Mouse (Mus musculus): ENCODE results near the gene Adcy9. TPM values are rescaled to one million over a fixed set of nuclear protein-coding genes. Genes with fewer than 3 reads are reported as not detected.

Gene Adcy9
- polyA plus RNA-seq (2015; fragmentation: Nextera tagmentation; extraction: Ambion mirVana), result 1.5 and 2.1 TPM in 2 replicates

GRCm38 (mm10) chr16:4420298-4421054 lies at the start of gene Adcy9:
Gene Adcy9 (minus strand): TSS chr16:4420498.
- peaks cover 11% of the 10 kb centered on the region for H3K4me1 ChIP-seq (replicated peaks; ENCODE audit: control insufficient read depth, insufficient read depth, low read length)
- peak within 1 kb of the TSS; percentile 88 for H3K27ac ChIP-seq (ENCODE audit: low read depth, low read length)
- H3K4me2 ChIP-seq (replicated peaks; ENCODE audit: low read depth), result peak within 1 kb of the TSS; percentile 98
- no peaks in the 10 kb centered on the region for H3K27me3 ChIP-seq (replicated peaks; ENCODE audit: control insufficient read depth, insufficient read depth, low read length)
- WGBS, result 1% methylated on average over 50 of the region's 64 CpGs
- 0 out of 2 replicates have a peak, but pooled peaks have one; percentile 14 for TF ChIP-seq CTCF (IDR thresholded peaks at IDR 0.05; ENCODE audit: low read depth)
- peak within 1 kb of the TSS; percentile 84 for H3K4me3 ChIP-seq (ENCODE audit: low read depth, low read length)
- H3K36me3 ChIP-seq (ENCODE audit: control insufficient read depth, insufficient read depth), result no peaks in the 10 kb centered on the region
- H3K9me3 ChIP-seq (ENCODE audit: control insufficient read depth), result no peaks in the 10 kb centered on the region
- peak within 1 kb of the TSS; percentile 81 for H3K9ac ChIP-seq (ENCODE audit: low read depth, low read length)
- ATAC-seq, result peak; percentile 94

- WGBS, result 36% methylated on average over 10 of the region's 10 CpGs
- H3K27ac ChIP-seq (ENCODE audit: low read depth, low read length), result peak overlapping the region; percentile 51; the same call in 1 of the 2 replicates
- ATAC-seq, result peak; percentile 81
Measured at GRCm38 (mm10) chr16:4469599-4470352, 49.5 kb upstream of the Adcy9 start.

GRCm38 (mm10) chr16:4464529-4465089 lies 44.3 kb upstream of the Adcy9 start:
- Histone ChIP-seq H3K27ac (ENCODE audit: low read depth, low read length) (no peak overlapping the region), H3K4me2 (replicated peaks; ENCODE audit: low read depth) (no peak overlapping the region), H3K27me3 (replicated peaks; ENCODE audit: control insufficient read depth, insufficient read depth, low read length) (no peaks in the 10 kb centered on the region), H3K36me3 (ENCODE audit: control insufficient read depth, insufficient read depth) (no peaks in the 10 kb centered on the region), H3K9me3 (ENCODE audit: control insufficient read depth) (no peaks in the 10 kb centered on the region), H3K9ac (ENCODE audit: low read depth, low read length) (no peak overlapping the region), H3K4me3 (ENCODE audit: low read depth, low read length) (no peak overlapping the region), H3K4me1 (replicated peaks; ENCODE audit: control insufficient read depth, insufficient read depth, low read length) (0 out of 2 replicates have a peak, but pooled peaks cover 3% of the 10 kb centered on the region)
- WGBS, result 65% methylated on average over 9 of the region's 9 CpGs
- TF ChIP-seq CTCF (IDR thresholded peaks at IDR 0.05; ENCODE audit: low read depth), result no peak
- ATAC-seq, result no peak

More at GRCm38 (mm10) chr16:4469599-4470352, 49.5 kb upstream of the Adcy9 start:
- Histone ChIP-seq H3K4me3 (ENCODE audit: low read depth, low read length) (no peak overlapping the region), H3K27me3 (replicated peaks; ENCODE audit: control insufficient read depth, insufficient read depth, low read length) (no peaks in the 10 kb centered on the region), H3K9me3 (ENCODE audit: control insufficient read depth) (no peaks in the 10 kb centered on the region), H3K9ac (ENCODE audit: low read depth, low read length) (no peak overlapping the region), H3K4me1 (replicated peaks; ENCODE audit: control insufficient read depth, insufficient read depth, low read length) (0 out of 2 replicates have a peak, but pooled peaks cover 12% of the 10 kb centered on the region), H3K4me2 (replicated peaks; ENCODE audit: low read depth) (peak overlapping the region; percentile 45), H3K36me3 (ENCODE audit: control insufficient read depth, insufficient read depth) (no peaks in the 10 kb centered on the region)
- peak; percentile 66 for TF ChIP-seq CTCF (IDR thresholded peaks at IDR 0.05; ENCODE audit: low read depth)

GRCm38 (mm10) chr16:4457927-4458326 lies 37.6 kb upstream of the Adcy9 start:
- Histone ChIP-seq H3K27ac (ENCODE audit: low read depth, low read length) (no peak overlapping the region), H3K4me3 (ENCODE audit: low read depth, low read length) (no peak overlapping the region), H3K9ac (ENCODE audit: low read depth, low read length) (no peak overlapping the region), H3K4me2 (replicated peaks; ENCODE audit: low read depth) (no peak overlapping the region), H3K9me3 (ENCODE audit: control insufficient read depth) (no peaks in the 10 kb centered on the region), H3K36me3 (ENCODE audit: control insufficient read depth, insufficient read depth) (no peaks in the 10 kb centered on the region), H3K27me3 (replicated peaks; ENCODE audit: control insufficient read depth, insufficient read depth, low read length) (no peaks in the 10 kb centered on the region), H3K4me1 (replicated peaks; ENCODE audit: control insufficient read depth, insufficient read depth, low read length) (no peaks in the 10 kb centered on the region)
- 89% methylated on average over 3 of the region's 3 CpGs for WGBS
- ATAC-seq, result no peak
- no peak for TF ChIP-seq CTCF (IDR thresholded peaks at IDR 0.05; ENCODE audit: low read depth)

GRCm38 (mm10) chr16:4456391-4456790 lies 36.1 kb upstream of the Adcy9 start:
- Histone ChIP-seq H3K9me3 (ENCODE audit: control insufficient read depth) (no peaks in the 10 kb centered on the region), H3K4me2 (replicated peaks; ENCODE audit: low read depth) (no peak overlapping the region), H3K4me1 (replicated peaks; ENCODE audit: control insufficient read depth, insufficient read depth, low read length) (no peaks in the 10 kb centered on the region), H3K4me3 (ENCODE audit: low read depth, low read length) (no peak overlapping the region), H3K27me3 (replicated peaks; ENCODE audit: control insufficient read depth, insufficient read depth, low read length) (no peaks in the 10 kb centered on the region), H3K27ac (ENCODE audit: low read depth, low read length) (no peak overlapping the region), H3K36me3 (ENCODE audit: control insufficient read depth, insufficient read depth) (no peaks in the 10 kb centered on the region), H3K9ac (ENCODE audit: low read depth, low read length) (no peak overlapping the region)
- no peak for ATAC-seq
- WGBS, result 90% methylated on average over 5 of the region's 5 CpGs
- TF ChIP-seq CTCF (IDR thresholded peaks at IDR 0.05; ENCODE audit: low read depth), result no peak

- no peak for TF ChIP-seq CTCF (IDR thresholded peaks at IDR 0.05; ENCODE audit: low read depth)
- no peaks in the 10 kb centered on the region for H3K9me3 ChIP-seq (ENCODE audit: control insufficient read depth)
- no peak overlapping the region for H3K4me3 ChIP-seq (ENCODE audit: low read depth, low read length)
- no peak overlapping the region for H3K27ac ChIP-seq (ENCODE audit: low read depth, low read length)
- H3K9ac ChIP-seq (ENCODE audit: low read depth, low read length), result no peak overlapping the region
- no peak overlapping the region for H3K4me2 ChIP-seq (replicated peaks; ENCODE audit: low read depth)
- no peaks in the 10 kb centered on the region for H3K27me3 ChIP-seq (replicated peaks; ENCODE audit: control insufficient read depth, insufficient read depth, low read length)
- 80% methylated on average over 4 of the region's 4 CpGs for WGBS
- no peaks in the 10 kb centered on the region for H3K36me3 ChIP-seq (ENCODE audit: control insufficient read depth, insufficient read depth)
- H3K4me1 ChIP-seq (replicated peaks; ENCODE audit: control insufficient read depth, insufficient read depth, low read length), result no peaks in the 10 kb centered on the region
- ATAC-seq, result no peak
Measured at GRCm38 (mm10) chr16:4455693-4456092, 35.4 kb upstream of the Adcy9 start.

Data from intestine, postnatal 0 days (tissue).